Mouse (Mus musculus) left cerebral cortex, adult 2 months (tissue): Measurements from ENCODE around the gene Msx3. TPM values are rescaled to one million over a fixed set of nuclear protein-coding genes. Genes with fewer than 3 reads are reported as not detected.

Experiments used
- DNase-seq, 2 experiments: peaks; one replicate each; pipeline ENCODE4 v3.0.0; 2021 to 2022; ENCODE audit warnings: low spot score in 2 of 2, mixed read lengths in 1 of 2; ENCODE audit errors: extremely low spot score in 1 of 2
- H3K27ac ChIP-seq: fragments of 200-600 bp; 2 replicates; pipeline ENCODE4 v1.8.1; 2022
- H3K4me3 ChIP-seq: fragments of 200-600 bp; 2 replicates; pipeline ENCODE4 v1.8.1; 2022
- CTCF ChIP-seq: fragments of 200-600 bp; IDR thresholded peaks from 2 replicates; pipeline ENCODE4 v1.8.1; 2022; ENCODE audit warnings: antibody characterized with exemption, mild to moderate bottlenecking, moderate library complexity
- intact Hi-C: fragments of 180-260 bp; cut with DNase I; formaldehyde crosslinking; loops from one replicate; pipeline ENCODE4 v1.15.1; 2025
- total RNA-seq, 2 experiments: library from RNA; stranded (reverse); gene quantifications; 2 replicates each; pipeline ENCODE4 v1.2.3; 2021

Gene Msx3
- total RNA-seq, 2 experiments from 2014 or later = not detected

GRCm38 (mm10) chr7:140049115-140049689, 313 bp upstream of the Msx3 start:
- no peak for DNase-seq
- peak overlapping the region; percentile 34 for H3K4me3 ChIP-seq
- TF ChIP-seq CTCF = no peak
- H3K27ac ChIP-seq = no peak overlapping the region
- intact Hi-C loops = no loop called here

GRCm38 (mm10) chr7:140047811-140048311, 1.0 kb downstream of the Msx3 start:
- TF ChIP-seq CTCF = no peak
- no peak overlapping the region for H3K27ac ChIP-seq
- peak overlapping the region; percentile 33 for H3K4me3 ChIP-seq
- intact Hi-C loops = no loop called here
- DNase-seq = no peak

- no peak for DNase-seq
- intact Hi-C loops = no loop called here
- Histone ChIP-seq H3K4me3 (no peak overlapping the region), H3K27ac (no peak overlapping the region)
- TF ChIP-seq CTCF = no peak
These were observed 3.3 kb downstream of the Msx3 start for GRCm38 (mm10) chr7:140045546-140045945.

- intact Hi-C loops = no loop called here
- Histone ChIP-seq H3K27ac (no peak overlapping the region), H3K4me3 (no peak overlapping the region)
- no peak for DNase-seq
- no peak for TF ChIP-seq CTCF
These were observed 6.2 kb downstream of the Msx3 start for GRCm38 (mm10) chr7:140042728-140043127.

- intact Hi-C loops = loop anchor here (2.0 kb wide), 1 partner anchor 58 kb away; the partner anchor contains the start of gene 6430531B16Rik
- TF ChIP-seq CTCF = no peak
- no peak for DNase-seq
- H3K4me3 ChIP-seq = peak overlapping the region; percentile 59
- H3K27ac ChIP-seq = no peak overlapping the region
These were observed 11.7 kb downstream of the Msx3 start for GRCm38 (mm10) chr7:140037171-140037555.

- DNase-seq = peak; percentile 91 to 93
- intact Hi-C loops = loop anchor here (2.0 kb wide), 1 partner anchor 58 kb away; the partner anchor contains the start of gene 6430531B16Rik
- H3K27ac ChIP-seq = peak within 1 kb of the TSS; percentile 94
- TF ChIP-seq CTCF = no peak
- H3K4me3 ChIP-seq = peak within 1 kb of the TSS; percentile 59
These were observed 12.4 kb downstream of the Msx3 start, which contains the start of the genes Zfp511 and Tubgcp2 for GRCm38 (mm10) chr7:140036281-140037170. Zfp511 (plus strand) TSS chr7:140036391. Tubgcp2 (minus strand) TSS chr7:140036669.

- TF ChIP-seq CTCF = no peak
- intact Hi-C loops = no loop called here
- H3K27ac ChIP-seq = no peak overlapping the region; the same call in 1 of the 2 replicates
- DNase-seq = no peak
- peak overlapping the region; percentile 59 for H3K4me3 ChIP-seq
These were observed 13.4 kb downstream of the Msx3 start for GRCm38 (mm10) chr7:140035456-140035855.

GRCm38 (mm10) chr7:140033386-140033785, 15.5 kb downstream of the Msx3 start:
- intact Hi-C loops = no loop called here
- TF ChIP-seq CTCF = no peak
- no peak for DNase-seq
- Histone ChIP-seq H3K27ac (no peak overlapping the region), H3K4me3 (no peak overlapping the region)

- no peak overlapping the region for H3K4me3 ChIP-seq
- no peak for DNase-seq
- TF ChIP-seq CTCF = no peak
- H3K27ac ChIP-seq = no peak overlapping the region
- intact Hi-C loops = no loop called here
These were observed 16.5 kb downstream of the Msx3 start for GRCm38 (mm10) chr7:140032366-140032765.

- intact Hi-C loops = no loop called here
- no peak overlapping the region for H3K4me3 ChIP-seq
- no peak for TF ChIP-seq CTCF
These were observed 17.1 kb downstream of the Msx3 start for GRCm38 (mm10) chr7:140031771-140032170.

GRCm38 (mm10) chr7:140011336-140011735, 37.6 kb downstream of the Msx3 start:
- no peak for DNase-seq
- intact Hi-C loops = no loop called here
- TF ChIP-seq CTCF = no peak
- Histone ChIP-seq H3K27ac (no peak overlapping the region), H3K4me3 (no peak overlapping the region)

More at GRCm38 (mm10) chr7:140031771-140032170, 17.1 kb downstream of the Msx3 start:
- H3K27ac ChIP-seq = no peak overlapping the region
- DNase-seq = no peak

- intact Hi-C loops = no loop called here
- no peak overlapping the region for H3K27ac ChIP-seq
- no peak overlapping the region for H3K4me3 ChIP-seq
- no peak for TF ChIP-seq CTCF
- no peak for DNase-seq
These were observed 41.1 kb downstream of the Msx3 start for GRCm38 (mm10) chr7:140007781-140008180.
